Mouse (Mus musculus) frontal cortex, postnatal 25 days (tissue): ENCODE measurements around the gene Crip1.

Source experiments
- DNase-seq, 2 experiments: peaks; one replicate each; pipeline ENCODE4 v3.0.0; 2022; ENCODE audit warnings: low spot score in 2 of 2

Gene Crip1

DNA sequence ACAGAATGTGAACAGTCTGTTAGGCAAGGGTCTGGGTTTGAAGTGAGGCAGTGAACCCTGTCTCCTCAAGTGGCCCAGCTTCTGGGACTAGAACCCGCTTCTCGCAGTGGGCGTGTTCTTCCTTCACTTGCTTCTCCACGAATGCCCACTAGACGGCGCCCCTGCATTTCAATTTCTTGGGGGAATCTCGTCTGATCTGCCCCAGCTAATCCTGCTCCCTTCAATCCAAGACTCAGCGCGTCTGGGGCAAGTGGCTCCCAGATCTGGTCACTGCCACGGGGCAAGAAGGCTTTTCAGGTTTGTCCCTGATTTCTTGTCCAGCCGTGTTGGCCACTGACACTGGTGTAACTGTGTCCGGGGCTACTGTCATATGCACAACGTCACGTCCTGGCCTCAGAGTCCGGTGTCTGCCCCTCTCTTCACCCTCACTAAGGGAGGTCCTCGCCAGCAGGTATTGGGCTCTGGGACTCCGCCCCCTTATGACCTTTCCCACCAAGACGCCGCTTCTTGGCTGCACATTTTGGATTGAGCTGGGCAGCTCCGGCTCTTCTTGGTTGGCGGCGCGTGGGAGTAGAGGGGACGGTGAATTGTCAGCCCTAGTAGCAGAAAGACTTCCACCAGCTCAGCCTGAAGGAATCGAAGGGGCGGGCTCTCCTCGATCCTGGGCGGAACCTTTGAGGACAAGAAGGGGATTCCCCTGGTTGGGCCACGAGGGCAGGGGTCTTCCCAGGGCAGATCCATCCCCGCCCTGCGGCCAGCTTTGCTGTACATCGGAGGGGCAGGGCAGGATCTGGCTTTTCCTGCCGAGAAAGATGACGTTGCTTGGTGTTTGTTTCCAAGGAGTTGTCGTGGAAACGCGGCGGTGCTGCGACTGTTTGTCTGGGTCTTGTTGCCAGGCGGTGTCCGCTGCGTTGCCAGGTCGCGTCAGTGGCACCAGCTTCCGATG lies at the start of gene Crip1:
Crip1 (plus strand) TSS at position 205 of the 946 bp plus-strand sequence.
- peak; percentile 76 to 83 for DNase-seq

DNA sequence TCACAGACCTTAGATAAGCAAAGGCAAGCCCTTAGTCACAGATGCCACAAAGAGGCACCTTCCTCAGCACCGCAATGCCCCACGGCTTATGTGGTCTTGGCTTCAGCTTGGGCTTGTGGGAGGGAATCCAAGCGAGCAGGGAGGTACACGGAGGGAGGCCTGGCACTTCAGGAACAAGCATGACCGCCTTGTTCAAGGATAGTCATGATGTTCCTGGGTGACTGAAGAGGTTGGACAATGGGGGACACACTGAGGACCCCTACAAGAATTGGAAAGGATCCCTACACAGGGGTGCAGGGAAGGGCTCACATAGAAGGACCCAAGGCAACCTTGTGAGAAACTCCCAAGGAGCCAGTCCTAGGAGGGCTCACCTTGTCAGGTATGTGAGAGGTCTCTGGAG lies 49.1 kb upstream of the Crip1 start:
- no peak for DNase-seq

DNA sequence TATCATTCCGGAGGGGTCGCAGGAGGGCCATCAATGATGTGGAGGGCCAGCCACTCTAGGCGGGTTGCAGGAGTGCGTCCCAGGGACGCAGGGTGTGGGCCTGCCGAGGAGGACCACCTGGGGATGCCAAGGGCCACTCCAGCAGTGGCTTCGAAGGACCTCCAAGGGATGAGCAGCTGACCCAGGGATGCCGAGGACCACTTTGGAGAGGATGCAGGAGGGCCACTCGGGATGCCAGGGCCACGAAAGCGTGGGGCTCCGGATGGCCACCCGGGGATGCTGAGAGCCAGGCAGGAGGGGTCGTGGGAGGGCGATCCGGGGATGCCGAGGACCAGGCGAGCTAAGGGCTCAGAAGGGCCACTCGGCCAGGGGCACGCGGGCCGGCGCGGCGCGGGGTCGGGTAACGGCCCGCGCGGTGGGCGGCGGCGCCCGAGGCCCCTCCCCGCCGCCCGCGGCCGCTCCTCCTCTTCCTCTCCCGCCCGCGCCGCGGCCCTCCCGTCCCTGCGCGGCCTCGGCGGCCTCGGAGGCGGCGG lies 48.3 kb upstream of the Crip1 start, which contains the start of gene Mta1:
Mta1 (plus strand) TSS at position 530 of the 533 bp plus-strand sequence.
- DNase-seq = peak in 1 of 2 experiments; percentile 44

DNA sequence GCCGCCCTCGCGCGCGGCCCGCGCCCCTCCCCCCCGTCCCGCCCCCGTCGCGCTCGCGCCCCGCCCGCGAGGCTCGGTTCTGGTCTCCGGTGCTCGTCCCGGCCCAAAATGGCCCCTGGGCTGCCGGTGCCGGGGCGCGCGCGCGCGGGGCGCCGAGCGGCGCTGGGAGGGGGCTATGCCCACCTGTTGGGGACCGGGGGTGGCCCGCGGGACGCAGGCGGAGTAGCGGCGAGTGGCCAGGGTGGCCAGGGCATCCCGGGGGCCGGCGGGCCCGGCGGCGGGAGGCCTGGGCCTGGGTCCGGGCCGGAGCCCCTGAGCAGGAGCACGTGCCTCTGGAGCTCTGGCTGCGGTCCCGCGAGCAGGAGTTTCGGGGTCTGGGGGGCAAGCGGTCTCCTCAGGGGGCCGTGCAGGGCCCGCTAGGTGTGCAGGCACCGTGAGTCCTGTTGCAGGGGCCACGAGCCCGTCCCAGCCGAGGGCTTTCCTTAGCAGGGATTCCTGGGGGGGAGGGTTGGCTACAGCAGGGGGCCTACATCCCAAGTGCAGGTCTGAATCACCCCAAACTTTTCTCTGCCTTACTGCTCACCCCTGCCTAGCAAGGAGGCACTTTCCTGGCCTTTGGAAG lies 47.5 kb upstream of the Crip1 start:
- no peak for DNase-seq

DNA sequence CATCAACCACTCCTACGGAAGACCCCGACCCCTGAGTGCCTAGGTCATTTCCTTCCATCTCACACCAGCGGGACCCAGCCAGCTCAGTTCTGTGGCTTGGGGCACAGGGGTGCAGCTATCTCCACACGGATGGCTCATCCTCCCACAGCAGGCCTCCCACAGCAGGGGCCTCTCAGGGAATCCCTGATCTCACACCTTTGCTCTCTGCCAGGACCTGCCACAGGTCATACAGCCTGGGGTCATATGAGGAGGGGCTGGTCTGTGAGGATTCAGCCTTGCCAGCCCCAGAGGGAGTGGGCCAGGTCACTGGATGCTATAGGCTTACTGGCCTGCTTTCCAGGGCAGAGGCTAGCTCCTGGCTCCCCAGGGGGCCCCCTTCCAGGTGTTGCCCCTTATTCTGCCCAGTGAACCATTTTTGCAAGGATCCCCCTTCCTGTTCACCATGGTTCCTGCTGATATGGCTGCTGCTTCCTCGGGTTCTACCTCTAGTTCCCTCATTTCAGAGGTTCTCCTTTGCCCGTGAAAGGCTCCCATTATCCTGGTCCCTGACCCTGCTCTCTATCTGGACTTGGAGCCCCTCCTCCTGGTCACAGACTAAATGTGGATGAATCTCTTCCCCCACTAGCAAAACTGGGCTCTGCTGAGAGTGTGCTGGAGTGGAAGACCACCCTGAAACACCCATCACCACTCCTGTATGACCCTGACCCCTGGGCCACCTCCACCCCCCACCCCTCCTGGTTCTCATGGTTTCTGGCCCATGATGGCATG lies 46.5 kb upstream of the Crip1 start:
- DNase-seq = no peak

DNA sequence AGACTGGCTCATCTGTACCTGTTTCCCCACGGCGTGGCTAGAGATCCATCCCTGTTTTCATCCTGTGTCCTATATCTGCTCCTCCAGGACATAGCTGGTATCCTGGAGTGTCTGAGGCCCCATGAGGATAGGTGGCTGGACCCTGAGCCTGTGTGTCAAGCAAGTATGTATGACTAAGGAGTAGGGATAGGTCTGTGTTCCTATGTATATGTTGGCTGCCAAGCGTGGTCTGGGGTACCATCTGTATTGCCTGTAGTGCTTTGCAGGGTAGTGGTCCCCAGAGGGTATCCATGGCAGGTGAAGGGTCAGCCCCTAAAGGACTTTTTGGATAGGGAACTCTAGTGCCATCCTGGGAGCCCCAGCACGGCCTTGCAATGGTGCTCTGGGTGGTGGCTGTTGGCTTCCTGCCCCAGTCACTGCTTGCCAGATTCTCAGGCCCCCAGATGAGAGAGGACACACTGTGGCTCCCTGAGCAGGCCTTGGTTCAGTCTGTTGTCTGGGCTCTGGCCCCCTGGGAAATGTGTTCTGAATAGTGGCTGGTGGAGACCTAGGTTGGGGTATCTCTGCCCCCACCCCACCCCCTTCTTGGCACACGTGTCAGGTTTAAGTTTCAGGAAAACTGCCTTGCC lies 45.6 kb upstream of the Crip1 start:
- no peak for DNase-seq

DNA sequence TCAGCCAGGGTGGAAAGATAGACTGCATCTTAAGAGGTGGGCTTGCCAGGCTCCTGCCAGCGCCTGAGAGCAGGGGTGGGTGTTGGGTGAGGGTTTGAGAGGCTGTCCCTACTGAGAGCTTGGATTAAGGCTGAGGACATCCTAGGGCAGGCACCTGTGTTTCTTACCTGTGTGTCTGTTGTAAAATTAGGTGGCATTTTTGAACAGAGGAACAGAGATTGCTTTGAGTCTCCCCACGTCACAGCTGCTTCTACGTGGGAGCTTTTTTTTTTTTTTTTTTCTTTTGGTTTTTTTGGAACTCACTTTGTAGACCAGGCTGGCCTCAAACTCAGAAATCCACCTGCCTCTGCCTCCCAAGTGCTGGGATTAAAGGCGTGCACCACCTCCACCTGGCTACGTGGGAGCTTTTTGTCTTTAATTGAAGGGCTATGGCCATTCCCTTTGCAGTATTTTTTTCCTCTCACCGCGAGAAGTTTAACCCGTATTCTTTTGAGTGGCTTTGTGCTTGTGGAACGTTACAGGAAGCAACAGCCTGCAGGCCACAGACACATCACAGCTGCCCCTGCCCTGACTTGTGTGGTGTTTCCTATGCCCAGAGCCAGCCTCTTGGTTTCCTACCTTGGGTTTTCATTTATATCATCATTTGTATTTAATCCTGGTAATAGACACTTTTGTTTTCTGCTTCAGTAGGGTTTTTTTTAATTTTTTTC lies 44.7 kb upstream of the Crip1 start:
- no peak for DNase-seq

DNA sequence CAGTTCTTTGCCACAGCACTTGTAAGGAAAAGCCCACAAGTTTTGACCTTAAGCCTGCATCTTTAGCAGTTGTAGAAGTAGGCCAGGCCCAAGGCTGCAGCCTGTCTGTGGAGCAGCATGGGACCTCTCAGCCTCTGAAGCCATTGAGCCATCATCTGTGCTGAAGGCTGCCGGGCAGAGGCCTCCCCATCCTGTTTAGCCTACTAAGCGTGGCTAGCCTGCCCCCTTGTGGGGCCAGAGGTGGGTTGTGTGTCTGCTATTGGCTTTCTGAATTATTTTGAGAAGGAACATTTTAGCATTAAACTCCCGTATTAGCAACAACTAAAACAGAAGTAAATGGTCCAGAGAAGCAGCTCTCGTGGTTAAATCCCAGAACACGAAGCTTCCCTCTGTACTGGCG lies 43.7 kb upstream of the Crip1 start:
- no peak for DNase-seq

DNA sequence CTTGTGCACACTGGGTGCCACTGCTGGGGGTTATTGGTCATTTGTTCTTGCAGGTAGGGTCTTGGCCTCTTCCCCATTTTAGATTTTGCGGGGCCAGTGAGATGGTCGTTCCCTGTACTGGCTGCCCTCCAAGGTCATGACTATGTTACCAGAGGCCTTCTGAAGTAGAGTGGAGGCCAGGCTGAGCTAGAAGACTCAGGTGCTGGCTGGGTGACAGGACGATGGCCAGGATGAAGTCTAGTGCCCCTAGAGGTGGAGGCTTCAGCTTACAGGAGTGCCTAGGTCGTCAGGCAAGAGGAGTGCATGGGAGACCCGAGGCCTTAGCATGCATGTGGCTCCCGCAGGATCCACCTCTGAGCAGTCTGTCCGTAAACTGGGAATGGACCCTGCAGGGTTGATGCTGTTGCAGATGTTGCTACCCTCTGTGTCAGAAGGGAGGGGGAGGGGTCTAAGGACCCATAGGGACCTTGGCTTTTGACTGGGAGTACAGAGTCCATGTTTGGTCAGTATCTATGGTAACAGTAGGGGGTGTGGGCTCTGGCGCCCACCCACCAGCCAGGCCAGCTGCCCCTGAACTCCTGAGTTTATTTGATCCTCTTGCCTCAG lies 42.2 kb upstream of the Crip1 start:
- no peak for DNase-seq

DNA sequence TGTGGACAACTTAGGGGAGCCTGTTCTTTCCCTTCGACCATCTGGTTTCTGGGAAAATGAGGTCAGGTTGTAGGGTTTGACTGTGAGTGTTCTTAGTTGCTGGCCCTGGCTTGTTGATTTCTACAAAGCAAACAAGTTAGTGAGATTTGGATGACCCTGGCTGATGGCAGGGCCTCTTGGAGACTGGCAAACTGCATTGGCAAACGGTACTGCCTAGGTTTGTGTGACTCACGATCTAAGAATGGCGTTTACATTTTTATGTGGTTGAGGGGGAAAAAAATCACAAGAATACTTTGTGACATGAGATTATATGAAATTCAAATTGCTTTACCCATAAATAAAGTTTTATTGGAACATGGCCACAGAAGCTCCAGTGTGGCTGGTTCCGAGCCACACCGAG lies 39.7 kb upstream of the Crip1 start:
- DNase-seq = no peak

DNA sequence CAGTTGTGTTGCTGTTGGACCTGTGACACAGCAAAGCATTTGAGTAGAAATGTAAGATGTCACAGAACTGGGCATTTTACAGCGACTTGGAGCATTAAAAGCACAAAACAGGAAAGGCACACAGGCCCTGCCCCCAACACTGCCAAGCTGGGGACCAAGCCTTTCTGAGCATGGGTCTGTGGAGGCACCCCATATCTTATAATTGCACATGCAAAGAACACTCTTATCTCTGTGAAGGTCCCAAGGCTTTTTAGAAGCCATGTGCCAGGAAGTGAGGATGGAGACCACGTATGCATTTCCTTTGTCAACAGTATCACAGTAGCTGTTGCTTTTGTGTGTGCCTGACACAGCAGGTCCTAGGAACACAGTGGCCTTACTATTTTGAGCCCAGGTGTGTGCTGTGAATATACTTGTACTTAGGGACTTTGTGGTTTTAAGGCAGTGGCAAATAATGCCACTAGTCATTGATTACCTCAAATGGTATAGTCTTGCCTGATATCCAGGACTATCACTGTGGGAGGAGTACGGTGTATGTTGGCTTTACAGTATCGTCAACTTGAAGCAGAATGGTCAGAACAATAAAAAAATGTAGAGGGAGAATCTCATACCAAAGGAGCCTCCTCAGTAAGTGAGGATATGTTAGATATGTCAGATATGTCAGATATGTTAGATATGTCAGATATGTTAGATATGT lies 38.5 kb upstream of the Crip1 start:
- DNase-seq = no peak

DNA sequence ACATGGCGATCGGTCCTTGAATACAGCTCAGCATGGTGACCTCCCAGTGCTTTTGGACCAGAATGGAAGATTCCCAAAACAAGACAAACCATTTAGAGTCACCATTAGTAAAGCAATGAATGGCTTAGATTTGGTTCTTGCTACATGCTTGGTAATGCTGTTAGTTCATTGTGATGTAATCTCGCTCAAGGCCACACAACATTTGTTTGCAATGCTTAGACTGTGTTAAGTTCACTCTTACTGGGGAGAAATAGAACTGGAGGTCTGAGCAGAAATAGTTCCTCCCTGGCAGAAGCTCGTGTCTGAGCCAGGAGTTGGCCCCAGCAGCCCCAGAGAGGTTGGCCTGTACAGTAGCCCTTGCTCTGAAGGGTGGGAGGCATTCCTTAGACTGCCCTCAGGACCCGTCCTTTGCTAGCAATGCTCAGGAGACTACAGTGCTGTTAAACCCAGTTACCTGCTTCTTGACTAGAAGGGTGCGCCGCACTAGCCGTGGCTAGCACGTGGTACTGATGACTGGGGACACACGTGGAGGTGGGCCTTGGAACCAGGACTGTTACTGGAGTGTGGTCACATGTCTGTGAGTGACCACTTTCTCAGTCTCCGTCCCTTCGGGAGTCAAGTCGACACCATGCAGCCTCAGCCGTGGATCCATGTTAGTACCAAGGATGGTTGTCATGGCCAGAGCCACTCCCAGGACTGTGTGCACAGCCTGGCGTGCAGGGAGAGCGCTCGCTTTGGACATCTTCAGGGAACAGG lies 37.4 kb upstream of the Crip1 start:
- DNase-seq = no peak

DNA sequence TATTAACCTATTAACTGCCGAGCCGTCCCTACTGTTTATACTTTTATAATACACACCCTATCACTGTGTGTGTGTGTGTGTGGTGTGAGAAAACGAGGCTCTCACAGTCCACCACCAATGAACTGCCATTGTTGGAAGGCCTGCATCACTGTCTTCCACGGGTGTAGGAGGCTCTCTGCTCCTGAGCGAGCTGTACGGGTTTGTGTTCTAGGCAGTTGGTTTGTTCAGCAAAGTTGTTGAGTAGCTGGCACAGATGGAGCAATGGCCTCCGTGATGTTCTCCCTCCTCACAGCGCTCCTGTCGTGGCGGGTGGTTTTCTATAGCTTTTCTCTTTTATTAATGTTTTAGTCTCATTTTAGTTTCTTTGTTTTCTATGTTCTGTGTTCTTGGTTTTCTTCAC lies 36.3 kb upstream of the Crip1 start:
- DNase-seq = no peak

DNA sequence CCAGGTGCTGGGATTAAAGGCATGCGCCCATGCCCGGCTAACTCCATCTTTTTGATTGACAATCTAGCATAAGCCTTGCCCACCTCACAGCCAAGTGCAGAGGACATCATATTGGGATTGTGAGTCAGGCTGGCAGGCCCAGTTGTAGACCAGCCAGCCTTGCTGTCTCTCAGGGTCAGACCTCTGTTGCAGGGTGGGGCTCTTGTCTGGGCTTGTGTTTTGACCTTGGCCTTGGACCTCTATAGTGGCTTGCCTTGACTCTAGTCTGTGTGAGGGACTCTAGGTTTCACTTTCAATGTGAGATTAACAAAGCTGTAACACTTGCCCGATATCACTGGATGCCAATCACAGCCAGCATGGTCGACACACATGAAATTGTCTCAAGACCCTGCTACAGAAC lies 32.0 kb upstream of the Crip1 start:
- DNase-seq = no peak

DNA sequence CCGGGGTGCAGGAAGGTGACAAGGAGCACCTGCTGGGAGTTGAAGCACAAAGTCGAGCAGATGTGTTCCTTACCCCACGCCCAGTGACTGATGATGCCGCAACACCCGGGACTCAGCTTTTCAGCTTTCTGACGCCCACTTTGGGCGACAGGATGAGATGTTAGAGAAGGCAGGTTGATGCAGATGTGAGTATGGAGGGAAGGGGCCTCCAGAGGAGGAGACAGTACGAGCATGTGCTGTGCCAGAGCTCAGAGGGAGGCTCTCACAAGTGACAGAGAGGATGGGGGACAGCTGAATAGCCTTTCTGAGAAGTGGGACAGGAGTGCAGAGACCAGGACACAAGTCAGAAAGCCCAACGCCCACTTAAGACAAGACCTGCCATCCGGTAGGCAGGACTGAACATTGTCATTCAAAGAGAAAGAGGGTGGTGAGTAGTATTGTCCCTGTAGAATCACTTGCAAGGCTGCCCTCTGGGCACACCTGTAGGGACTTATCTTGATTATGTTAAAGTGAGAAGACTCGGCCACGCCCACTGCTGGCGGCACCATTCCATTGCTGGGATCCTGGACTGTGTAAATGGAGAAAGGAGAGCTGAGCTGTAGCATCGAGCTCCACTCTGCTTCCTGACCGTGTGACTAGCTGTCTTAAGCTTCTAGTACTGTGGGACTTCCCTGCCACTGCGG lies 31.1 kb upstream of the Crip1 start:
- DNase-seq = no peak

DNA sequence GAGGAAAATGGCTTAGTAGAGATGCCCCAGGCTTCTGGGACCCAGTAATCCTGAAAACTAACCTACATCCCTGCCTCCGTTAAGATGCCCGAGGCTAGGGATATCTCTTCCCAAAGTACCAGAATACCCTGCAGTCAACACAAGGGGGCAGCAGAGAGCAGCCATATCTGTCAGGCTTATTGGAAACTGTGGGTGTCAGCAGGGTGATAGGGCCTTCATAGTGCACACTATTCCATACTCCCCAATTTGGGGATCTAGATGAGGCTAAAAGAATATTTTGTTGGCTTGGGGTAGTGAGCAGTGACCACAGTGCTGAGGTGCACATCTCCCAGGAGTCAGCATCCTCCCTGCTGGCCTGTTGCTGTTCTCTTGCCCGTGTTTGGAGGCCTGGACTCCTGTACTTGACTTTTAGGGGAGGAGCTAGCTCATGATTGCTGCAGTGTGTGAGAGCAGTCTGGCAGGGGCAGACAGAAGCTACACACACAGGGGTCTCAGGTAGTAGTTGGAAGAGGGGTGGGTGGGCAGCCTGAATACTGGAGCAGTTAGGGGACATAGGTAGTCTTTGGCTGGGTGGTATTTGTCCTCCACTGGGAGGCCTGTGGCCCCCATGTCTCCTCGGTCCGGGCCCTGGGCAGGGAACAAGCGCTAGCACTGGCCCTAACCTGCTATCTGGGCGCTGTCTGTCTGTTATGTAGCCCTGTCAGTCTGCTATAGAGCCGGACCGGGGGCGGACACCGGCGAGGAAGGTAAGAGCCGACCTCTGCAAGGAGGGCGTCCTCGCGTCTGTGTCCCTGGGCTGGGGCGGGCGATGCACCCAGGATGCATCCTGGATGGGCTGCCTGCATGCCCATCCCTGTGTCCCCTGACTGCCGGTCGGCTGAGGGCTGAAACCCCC lies 26.4 kb upstream of the Crip1 start:
- DNase-seq = peak; percentile 73 to 83

DNA sequence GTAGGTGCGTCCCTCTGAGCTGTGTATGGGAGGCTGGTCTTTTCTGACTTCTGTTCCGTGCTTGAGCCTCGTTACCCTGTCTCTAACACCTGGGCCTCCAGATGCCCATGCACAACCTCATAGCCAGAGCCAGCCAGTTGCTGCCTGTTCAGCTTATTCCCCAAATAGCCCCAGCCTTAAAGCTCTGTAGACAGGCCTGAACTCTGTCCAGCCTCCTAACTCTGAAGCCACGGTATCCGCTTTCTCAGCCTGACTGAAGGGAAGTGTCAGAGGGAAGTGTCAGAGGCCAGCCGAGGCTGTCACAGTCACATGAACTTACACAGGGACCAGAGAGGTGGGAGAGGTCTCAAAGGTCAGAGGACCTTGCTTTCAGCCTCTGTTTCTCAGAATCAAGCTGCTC lies 21.4 kb upstream of the Crip1 start:
- no peak for DNase-seq

DNA sequence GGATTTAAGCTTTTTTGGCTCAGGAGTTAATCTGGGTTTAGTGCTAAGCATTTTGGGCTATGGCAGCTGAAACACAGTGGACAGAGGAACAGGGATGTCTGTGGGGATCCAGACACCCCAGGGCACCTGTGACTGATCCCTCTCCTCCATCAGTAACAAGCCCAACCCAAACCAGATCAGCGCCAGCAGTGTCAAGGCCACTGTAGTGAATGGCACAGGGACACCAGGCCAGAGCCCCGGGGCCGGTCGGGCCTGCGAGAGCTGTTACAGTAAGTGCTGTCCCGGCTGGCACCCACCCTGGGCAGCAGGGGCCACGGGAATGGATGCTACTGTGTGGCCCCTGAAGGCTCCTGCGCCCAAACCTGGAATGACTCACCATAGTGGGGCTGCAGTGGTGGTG lies 15.4 kb upstream of the Crip1 start:
- no peak for DNase-seq
